Mouse (Mus musculus) left cerebral cortex, adult 2 months (tissue): ENCODE measurements around the gene Fem1a. TPM values are rescaled to one million over a fixed set of nuclear protein-coding genes. Genes with fewer than 3 reads are reported as not detected.

Experiments
- DNase-seq, 2 experiments: peaks; one replicate each; pipeline ENCODE4 v3.0.0; 2021 to 2022; ENCODE audit warnings: low spot score in 2 of 2, mixed read lengths in 1 of 2; ENCODE audit errors: extremely low spot score in 1 of 2
- H3K27ac ChIP-seq: fragments of 200-600 bp; 2 replicates; pipeline ENCODE4 v1.8.1; 2022
- H3K4me3 ChIP-seq: fragments of 200-600 bp; 2 replicates; pipeline ENCODE4 v1.8.1; 2022
- CTCF ChIP-seq: fragments of 200-600 bp; IDR thresholded peaks from 2 replicates; pipeline ENCODE4 v1.8.1; 2022; ENCODE audit warnings: antibody characterized with exemption, mild to moderate bottlenecking, moderate library complexity
- intact Hi-C: fragments of 180-260 bp; cut with DNase I; formaldehyde crosslinking; loops from one replicate; pipeline ENCODE4 v1.15.1; 2025
- total RNA-seq, 2 experiments: library from RNA; stranded (reverse); gene quantifications; 2 replicates each; pipeline ENCODE4 v1.2.3; 2021

Gene Fem1a
- total RNA-seq, 2 experiments from 2014 or later = 31.8 to 34.6 TPM

DNA sequence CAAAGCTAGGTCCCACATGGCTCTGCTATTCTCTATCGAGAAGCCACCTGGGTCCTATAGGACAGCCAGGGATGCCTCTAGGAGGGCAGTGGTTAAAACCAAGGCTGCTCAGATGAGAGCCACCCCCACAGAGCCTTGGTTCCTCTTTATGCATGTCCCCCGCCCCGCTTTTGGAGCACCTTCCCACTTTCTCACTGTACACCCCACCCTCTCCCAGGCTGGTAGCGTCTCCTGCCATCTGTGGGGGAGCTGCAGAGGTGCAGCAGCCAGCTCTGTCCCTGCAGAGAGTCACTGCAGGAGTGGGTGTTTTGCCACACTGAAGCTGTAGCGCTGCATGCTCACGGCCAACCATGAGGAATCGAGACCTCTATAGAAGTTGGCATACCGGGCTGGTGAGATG, 26.7 kb downstream of the Fem1a start:
- intact Hi-C loops = loop anchor here (5.0 kb wide), 1 partner anchor 209 kb away; no protein-coding TSS in a partner anchor
- no peak for TF ChIP-seq CTCF
- Histone ChIP-seq H3K27ac (peak overlapping the region; percentile 85), H3K4me3 (no peak overlapping the region)
- DNase-seq = peak in 1 of 2 experiments; percentile 57

- Histone ChIP-seq H3K4me3 (no peak overlapping the region), H3K27ac (no peak overlapping the region)
- no peak for DNase-seq
- no peak for TF ChIP-seq CTCF
- intact Hi-C loops = no loop called here
These were observed 29.4 kb downstream of the Fem1a start for GRCm38 (mm10) chr17:56285995-56286394.

- intact Hi-C loops = no loop called here
- TF ChIP-seq CTCF = no peak
- no peak overlapping the region for H3K4me3 ChIP-seq
- H3K27ac ChIP-seq = peak overlapping the region; percentile 13; the same call in 1 of the 2 replicates
- DNase-seq = no peak
These were observed 31.2 kb downstream of the Fem1a start for GRCm38 (mm10) chr17:56287830-56288229.

DNA sequence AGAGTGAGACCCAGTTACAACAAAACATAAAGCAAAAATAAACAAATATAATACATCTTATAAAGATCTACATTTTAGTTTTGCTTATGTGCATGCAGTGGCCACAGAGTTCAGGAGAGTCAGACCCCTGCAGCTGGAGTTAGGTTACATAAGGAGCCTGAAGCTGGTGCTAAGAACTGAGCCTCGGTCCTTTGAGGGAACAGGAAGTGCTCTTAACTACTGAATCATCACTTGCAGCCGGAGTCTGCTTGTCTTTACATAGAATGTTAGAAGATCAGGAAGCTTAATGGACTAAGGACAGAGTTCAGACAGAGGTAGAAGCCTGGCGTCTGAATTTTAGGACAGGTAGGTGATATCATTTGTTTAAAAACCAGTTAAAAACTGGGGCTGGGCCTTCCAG, 32.3 kb downstream of the Fem1a start:
- Histone ChIP-seq H3K4me3 (no peak overlapping the region), H3K27ac (no peak overlapping the region)
- TF ChIP-seq CTCF = no peak
- intact Hi-C loops = no loop called here
- no peak for DNase-seq

DNA sequence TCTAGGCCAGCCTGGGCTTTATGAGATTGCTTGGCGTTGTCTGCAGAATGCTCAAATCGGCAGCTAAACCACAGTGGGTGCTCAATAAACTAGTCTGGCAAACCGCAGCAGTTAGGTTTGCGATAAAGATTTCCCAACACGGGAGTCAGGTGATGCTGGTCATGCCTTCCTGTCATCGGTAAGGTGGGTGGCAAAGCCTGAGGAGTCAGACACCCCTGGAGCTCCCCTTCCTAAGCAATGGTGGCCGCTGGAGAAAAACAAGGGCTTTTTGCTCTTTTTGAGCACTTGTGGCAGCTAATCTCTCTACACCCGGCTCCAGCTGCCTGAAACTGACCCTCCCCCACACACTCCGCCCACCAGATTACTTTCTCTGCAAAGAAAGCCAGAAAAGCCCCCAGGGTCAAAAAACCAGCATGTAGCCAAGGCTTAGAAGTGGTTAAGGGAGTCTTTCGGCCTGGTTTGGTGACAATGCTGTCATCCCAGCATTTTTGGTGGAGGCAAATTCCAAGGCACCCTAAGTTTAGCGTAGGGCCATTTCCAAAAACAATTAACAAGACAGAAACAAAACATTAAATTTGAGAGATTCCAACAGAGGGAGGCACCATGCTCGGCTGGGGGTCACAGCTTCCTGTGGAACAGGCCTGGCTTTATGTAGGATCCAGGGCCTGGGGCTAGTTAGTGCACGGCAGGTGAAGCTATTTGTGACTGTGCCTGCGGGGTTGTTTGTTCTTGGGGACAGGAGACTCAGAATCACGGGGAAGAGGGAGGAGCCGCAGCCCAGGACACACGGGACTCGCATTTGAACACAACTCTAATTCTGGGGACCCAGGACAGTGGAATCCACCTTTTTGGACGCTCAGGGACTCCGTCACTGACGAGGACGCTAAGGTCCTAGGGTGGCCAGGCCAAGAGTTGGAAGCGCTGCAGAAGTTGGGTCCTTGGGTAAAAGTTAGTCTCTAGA, 33.0 kb downstream of the Fem1a start:
- DNase-seq = no peak
- peak overlapping the region; percentile 74 for H3K27ac ChIP-seq
- H3K4me3 ChIP-seq = peak overlapping the region; percentile 40
- intact Hi-C loops = no loop called here
- TF ChIP-seq CTCF = no peak

DNA sequence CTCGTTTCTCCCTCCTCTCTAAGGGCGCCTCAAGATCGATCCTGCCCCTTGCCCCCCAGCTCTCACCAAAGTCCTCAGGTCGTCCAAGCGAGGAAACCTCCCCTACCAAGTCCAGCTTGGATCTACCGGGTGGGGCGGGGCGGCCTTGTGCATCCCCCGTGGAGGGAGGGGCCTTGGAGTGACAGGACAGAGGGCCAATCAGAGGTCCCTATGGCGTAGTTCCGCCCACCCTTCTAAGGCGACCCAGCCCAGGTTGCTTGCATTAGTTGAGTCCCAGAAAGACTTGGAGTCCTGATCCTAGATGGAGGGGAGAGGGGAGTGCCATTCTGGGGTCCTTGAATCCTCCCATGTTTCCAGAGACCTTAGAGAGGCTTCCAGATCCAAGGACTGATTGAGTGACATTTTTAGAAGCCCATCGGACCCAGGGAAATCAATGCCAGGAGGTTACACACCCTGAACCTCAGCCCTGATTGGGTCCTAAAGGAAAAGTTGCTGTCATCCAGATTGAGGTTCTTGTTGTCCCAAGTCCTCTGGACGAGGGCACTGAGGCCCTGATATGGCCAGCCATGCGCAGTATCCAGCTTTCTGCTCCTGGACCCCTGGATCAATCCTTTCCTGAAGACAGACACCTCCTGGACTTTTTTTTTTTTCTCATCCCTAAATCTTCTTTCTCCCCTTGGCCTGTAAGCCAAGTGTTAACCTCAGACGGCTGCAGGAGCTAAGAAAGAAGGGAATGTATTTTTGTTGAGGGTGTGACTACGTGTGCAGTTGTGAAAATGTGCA, 34.0 kb downstream of the Fem1a start:
- H3K27ac ChIP-seq = peak overlapping the region; percentile 75
- intact Hi-C loops = no loop called here
- peak; percentile 49 to 69 for DNase-seq
- peak overlapping the region; percentile 40 for H3K4me3 ChIP-seq
- no peak for TF ChIP-seq CTCF

GRCm38 (mm10) chr17:56291171-56291511, 34.5 kb downstream of the Fem1a start:
- H3K27ac ChIP-seq = peak overlapping the region; percentile 20; the same call in 1 of the 2 replicates
- intact Hi-C loops = no loop called here
- DNase-seq = peak; percentile 56 to 68
- TF ChIP-seq CTCF = peak; percentile 87
- peak overlapping the region; percentile 40; the same call in 1 of the 2 replicates for H3K4me3 ChIP-seq

- intact Hi-C loops = no loop called here
- Histone ChIP-seq H3K27ac (no peak overlapping the region), H3K4me3 (no peak overlapping the region)
- no peak for TF ChIP-seq CTCF
- no peak for DNase-seq
These were observed 35.3 kb downstream of the Fem1a start for GRCm38 (mm10) chr17:56291826-56292475.

- no peak for TF ChIP-seq CTCF
- no peak within 1 kb of the TSS for H3K27ac ChIP-seq
- no peak within 1 kb of the TSS for H3K4me3 ChIP-seq
- intact Hi-C loops = no loop called here
- no peak for DNase-seq
These were observed 36.1 kb downstream of the Fem1a start, which contains the start of gene Plin3 for GRCm38 (mm10) chr17:56292531-56293222. Gene Plin3 (minus strand): TSS chr17:56292873.

DNA sequence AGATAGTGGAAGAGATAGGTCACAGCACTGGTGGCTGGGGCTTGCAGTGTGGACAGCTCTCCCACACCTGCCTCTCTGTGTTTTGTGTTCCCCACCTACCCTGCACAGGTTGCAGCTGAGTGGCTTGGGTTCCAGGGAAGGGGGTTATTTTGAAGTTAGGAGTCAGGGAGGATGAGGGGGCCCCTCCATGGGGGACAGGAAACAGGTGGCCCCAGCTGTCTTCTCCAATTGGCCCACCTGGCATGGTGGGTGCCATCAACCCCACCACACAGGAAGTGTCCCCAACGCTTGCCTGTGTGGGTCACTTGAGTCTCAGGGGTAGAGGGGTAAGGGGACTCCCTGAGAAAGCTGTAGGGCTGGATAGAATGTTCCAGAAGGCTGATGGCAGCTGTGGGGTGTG, 36.7 kb downstream of the Fem1a start:
- no peak overlapping the region for H3K27ac ChIP-seq
- no peak for TF ChIP-seq CTCF
- H3K4me3 ChIP-seq = no peak overlapping the region
- no peak for DNase-seq
- intact Hi-C loops = no loop called here

DNA sequence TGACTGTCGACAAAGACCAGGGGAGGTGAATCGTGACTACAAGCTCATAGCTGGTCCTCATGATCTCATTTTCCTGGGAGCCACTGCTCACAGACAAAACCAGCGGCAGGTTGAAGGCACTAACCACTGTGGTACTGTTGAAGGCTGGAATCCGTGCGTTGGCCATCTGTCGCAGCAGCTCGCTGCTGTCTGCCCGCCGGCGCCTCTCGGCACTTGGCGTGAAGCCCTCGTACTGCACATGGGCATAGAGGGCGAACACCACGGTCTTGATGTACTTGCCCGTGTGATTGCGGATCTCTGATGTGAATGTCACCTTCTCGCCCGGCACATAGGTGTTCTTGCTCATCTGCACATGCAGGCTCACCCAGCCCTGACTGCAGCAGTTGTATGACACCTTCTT, 37.6 kb downstream of the Fem1a start:
- DNase-seq = no peak
- intact Hi-C loops = no loop called here
- H3K4me3 ChIP-seq = no peak overlapping the region
- no peak overlapping the region for H3K27ac ChIP-seq
- no peak for TF ChIP-seq CTCF
